Mouse (Mus musculus): ENCODE measurements around the gene Spata31d1b.

DNA sequence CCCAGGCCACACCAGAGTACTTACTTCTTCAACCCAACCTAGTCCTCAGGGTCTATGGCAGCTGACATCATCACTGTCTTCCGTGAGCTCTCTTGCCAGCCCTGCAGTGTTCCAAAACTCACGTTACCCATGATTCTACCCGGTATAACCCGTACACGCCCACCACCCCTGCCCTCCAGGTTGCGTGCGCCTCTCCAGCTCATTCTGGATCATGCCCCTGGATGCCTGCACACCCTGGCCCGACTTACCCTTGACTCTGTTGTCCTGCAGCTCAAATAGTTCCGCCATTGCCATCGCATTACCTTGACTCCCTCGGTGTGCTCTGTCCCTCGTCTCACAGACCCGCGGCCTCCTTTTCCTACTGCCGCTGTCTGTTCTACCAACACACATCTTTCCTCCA lies 1.9 kb upstream of the Spata31d1b start, which contains the start of gene Spata31d1a:
- TF ChIP-seq POLR2A (IDR thresholded peaks at IDR 0.05; ENCODE audit: insufficient read depth, low read length) (no peak), CTCF (IDR thresholded peaks at IDR 0.05; ENCODE audit: low read depth, low read length) (no peak), EP300 (IDR thresholded peaks at IDR 0.05; ENCODE audit: insufficient read depth, low read depth, low read length) (no peak)
